Mouse (Mus musculus) hindbrain, embryonic 12.5 days (tissue): ENCODE data around the gene Mocs1. TPM values are rescaled to one million over a fixed set of nuclear protein-coding genes. Genes with fewer than 3 reads are reported as not detected.
A peak's percentile ranks its signal among the peaks of the same experiment; 100 is the strongest.

Source experiments
- ATAC-seq: fragments of 200-750 bp; cut with Nextera tagmentation; 2 replicates; pipeline ENCODE4 v1.8.0; 2017; ENCODE audit warnings: moderate TSS enrichment; ENCODE audit not compliant: low FRiP score
- H3K27ac ChIP-seq: fragments of 300-500 bp; sonication (generic); 2 replicates; pipeline ENCODE4 v1.5.1; 2016; ENCODE audit warnings: mild to moderate bottlenecking
- H3K27me3 ChIP-seq: fragments of 300-500 bp; sonication (generic); 2 replicates; pipeline ENCODE4 v1.6.1; 2016; ENCODE audit warnings: mild to moderate bottlenecking
- H3K36me3 ChIP-seq: fragments of 300-500 bp; sonication (generic); 2 replicates; pipeline ENCODE4 v1.6.1; 2016; ENCODE audit warnings: mild to moderate bottlenecking
- H3K4me1 ChIP-seq: fragments of 300-500 bp; sonication (generic); 2 replicates; pipeline ENCODE4 v1.6.1; 2016
- H3K4me2 ChIP-seq: fragments of 300-500 bp; sonication (generic); replicated peaks from 2 replicates; pipeline ENCODE4 v1.6.1; 2016; ENCODE audit warnings: mild to moderate bottlenecking
- H3K4me3 ChIP-seq: fragments of 300-500 bp; sonication (generic); 2 replicates; pipeline ENCODE4 v1.5.1; 2016; ENCODE audit warnings: mild to moderate bottlenecking
- H3K9ac ChIP-seq: fragments of 300-500 bp; sonication (generic); 2 replicates; pipeline ENCODE4 v1.6.1; 2016; ENCODE audit warnings: mild to moderate bottlenecking, moderate library complexity
- H3K9me3 ChIP-seq: fragments of 300-500 bp; sonication (generic); replicated peaks from 2 replicates; pipeline ENCODE4 v1.6.1; 2016; ENCODE audit warnings: mild to moderate bottlenecking
- WGBS: fragments of 180-500 bp; shearing (Covaris S2); methylation state at CpG from one replicate; pipeline ENCODE4 v1.1.7; 2016; 5-methylcytosine and 5-hydroxymethylcytosine counted together
- polyA plus RNA-seq: library from polyadenylated mRNA; unstranded; fragments of >200 nt; fragmentation: Nextera tagmentation; extraction: Ambion mirVana; gene quantifications from 2 replicates; pipeline ENCODE4 v1.2.1, GENCODE M21; 2016

The Mocs1 gene
- polyA plus RNA-seq, 1 experiment from 2014 or later: 5.0 TPM

- no peaks in the 10 kb centered on the region for H3K27me3 ChIP-seq
Observed at GRCm38 (mm10) chr17:49419813-49420212, 8.3 kb upstream of the Mocs1 start.

GRCm38 (mm10) chr17:49422286-49423066 is 5.7 kb upstream of the Mocs1 start:
- no peak overlapping the region for H3K4me3 ChIP-seq
- no peaks in the 10 kb centered on the region for H3K9me3 ChIP-seq
- H3K4me1 ChIP-seq: no peaks in the 10 kb centered on the region
- H3K27ac ChIP-seq: no peak overlapping the region
- no peaks in the 10 kb centered on the region for H3K27me3 ChIP-seq
- WGBS: 83% methylated on average over 3 of the region's 3 CpGs
- H3K36me3 ChIP-seq: no peaks in the 10 kb centered on the region
- no peak overlapping the region for H3K9ac ChIP-seq
- ATAC-seq: no peak
- H3K4me2 ChIP-seq: no peak overlapping the region

More at GRCm38 (mm10) chr17:49419813-49420212, 8.3 kb upstream of the Mocs1 start:
- H3K36me3 ChIP-seq: no peaks in the 10 kb centered on the region
- H3K9ac ChIP-seq: no peak overlapping the region
- H3K27ac ChIP-seq: no peak overlapping the region
- no peaks in the 10 kb centered on the region for H3K9me3 ChIP-seq
- H3K4me3 ChIP-seq: no peak overlapping the region
- 65% methylated on average over 6 of the region's 6 CpGs for WGBS
- ATAC-seq: no peak
- no peak overlapping the region for H3K4me2 ChIP-seq
- H3K4me1 ChIP-seq: no peaks in the 10 kb centered on the region

DNA sequence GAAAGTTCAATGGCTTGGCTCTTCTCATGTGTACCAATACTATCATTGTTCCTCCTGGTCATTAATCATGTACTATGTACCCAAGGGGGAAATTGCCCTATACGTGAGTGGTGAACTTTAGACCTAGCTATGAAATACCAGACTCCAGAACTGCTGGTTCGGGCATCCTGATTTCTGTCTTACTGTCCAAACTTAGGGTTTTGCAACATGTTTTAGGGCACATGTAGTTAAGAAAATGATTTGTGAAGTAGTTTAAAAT is 5.2 kb upstream of the Mocs1 start:
- H3K4me1 ChIP-seq: no peaks in the 10 kb centered on the region
- no peak overlapping the region for H3K4me3 ChIP-seq
- H3K4me2 ChIP-seq: no peak overlapping the region
- H3K9ac ChIP-seq: no peak overlapping the region
- no peak for ATAC-seq
- WGBS: 82% methylated on average over 2 of the region's 2 CpGs
- H3K27ac ChIP-seq: no peak overlapping the region
- H3K9me3 ChIP-seq: no peaks in the 10 kb centered on the region
- no peaks in the 10 kb centered on the region for H3K36me3 ChIP-seq
- H3K27me3 ChIP-seq: no peaks in the 10 kb centered on the region

- Histone ChIP-seq H3K4me3 (no peak overlapping the region), H3K4me1 (peaks cover 5% of the 10 kb centered on the region), H3K27me3 (no peaks in the 10 kb centered on the region), H3K4me2 (no peak overlapping the region), H3K36me3 (no peaks in the 10 kb centered on the region), H3K9me3 (no peaks in the 10 kb centered on the region), H3K9ac (no peak overlapping the region), H3K27ac (no peak overlapping the region)
- WGBS: 94% methylated on average over 3 of the region's 3 CpGs
- no peak for ATAC-seq
Observed at GRCm38 (mm10) chr17:49423872-49424271, 4.3 kb upstream of the Mocs1 start.

DNA sequence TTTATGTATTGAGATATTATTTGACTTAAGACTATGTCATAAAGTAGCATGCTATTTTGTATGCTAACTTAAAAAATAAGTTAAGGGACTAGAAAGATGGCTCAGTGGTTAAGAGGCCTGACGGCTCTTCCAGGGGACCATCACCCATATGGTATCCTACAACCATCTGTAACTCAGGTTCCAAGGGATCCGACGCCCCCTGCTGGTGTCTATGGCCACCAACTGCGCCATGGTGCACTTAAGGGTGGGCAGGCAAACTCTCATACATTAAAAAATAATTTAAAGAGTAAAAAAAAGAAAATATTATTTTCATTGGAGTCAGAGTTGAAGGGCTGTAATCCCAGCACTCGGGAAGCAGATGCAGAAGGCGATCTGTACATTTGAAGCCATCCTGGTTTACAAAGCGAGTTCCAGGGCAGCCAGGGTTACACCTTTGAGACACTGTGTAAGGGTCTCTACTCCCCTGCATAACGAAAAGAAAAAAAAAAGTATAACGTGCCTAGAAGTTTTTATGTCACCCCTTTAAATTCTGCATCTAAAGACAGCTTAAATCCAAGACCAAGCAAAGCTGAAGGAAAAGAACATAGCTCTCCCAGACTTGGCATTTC is 427 bp upstream of the Mocs1 start:
- Histone ChIP-seq H3K36me3 (no peaks in the 10 kb centered on the region), H3K9me3 (no peaks in the 10 kb centered on the region), H3K9ac (no peak overlapping the region), H3K4me2 (peak overlapping the region; percentile 82), H3K4me3 (peak overlapping the region; percentile 70), H3K4me1 (peaks cover 21% of the 10 kb centered on the region), H3K27me3 (no peaks in the 10 kb centered on the region), H3K27ac (no peak overlapping the region)
- WGBS: 18% methylated on average over 9 of the region's 9 CpGs
- ATAC-seq: peak; percentile 38

- Histone ChIP-seq H3K4me3 (peak overlapping the region; percentile 70), H3K27ac (no peak overlapping the region), H3K4me1 (peaks cover 21% of the 10 kb centered on the region), H3K9ac (peak overlapping the region; percentile 82), H3K9me3 (no peaks in the 10 kb centered on the region), H3K36me3 (0 out of 2 replicates have a peak, but pooled peaks cover 3% of the 10 kb centered on the region), H3K4me2 (peak overlapping the region; percentile 82), H3K27me3 (no peaks in the 10 kb centered on the region)
- WGBS: 66% methylated on average over 13 of the region's 13 CpGs
- no peak for ATAC-seq
Observed at GRCm38 (mm10) chr17:49428751-49429415, 721 bp downstream of the Mocs1 start.

DNA sequence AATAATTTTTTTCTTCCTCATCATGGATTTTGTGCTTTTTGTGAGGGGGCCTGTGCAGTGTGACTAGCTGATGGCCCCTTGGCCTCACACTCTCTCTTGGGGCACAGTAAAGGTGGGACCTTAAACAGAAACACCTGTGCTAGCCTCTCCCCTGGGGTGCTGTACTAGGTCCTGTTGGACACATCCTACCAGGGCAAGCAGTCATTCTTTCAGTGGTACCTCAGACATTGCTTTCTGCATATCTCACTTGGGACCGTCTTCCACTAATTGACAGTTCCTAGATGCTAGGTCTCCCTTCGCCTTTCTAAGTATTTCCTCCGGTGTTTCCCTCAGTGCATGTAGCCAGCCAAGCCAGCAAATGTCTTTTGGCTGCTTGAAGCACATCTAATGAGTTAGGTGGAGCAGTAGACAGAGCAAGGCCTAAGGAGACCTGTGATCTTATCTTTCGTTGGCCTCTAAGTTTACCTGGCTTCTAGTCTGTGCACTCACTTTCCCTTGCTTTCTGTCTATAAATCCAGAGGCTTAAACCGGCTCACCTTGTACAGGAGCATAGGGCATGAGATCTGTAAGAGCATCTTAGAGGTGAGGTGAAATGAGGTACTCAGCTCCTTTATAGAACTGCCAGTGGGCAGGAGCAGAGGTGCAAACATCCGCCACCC is 1.4 kb downstream of the Mocs1 start:
- Histone ChIP-seq H3K4me3 (no peak overlapping the region), H3K9ac (no peak overlapping the region), H3K36me3 (peaks cover 6% of the 10 kb centered on the region), H3K4me2 (peak overlapping the region; percentile 82), H3K9me3 (no peaks in the 10 kb centered on the region), H3K4me1 (peaks cover 21% of the 10 kb centered on the region), H3K27me3 (no peaks in the 10 kb centered on the region), H3K27ac (no peak overlapping the region)
- no peak for ATAC-seq
- WGBS: 94% methylated on average over 6 of the region's 6 CpGs

DNA sequence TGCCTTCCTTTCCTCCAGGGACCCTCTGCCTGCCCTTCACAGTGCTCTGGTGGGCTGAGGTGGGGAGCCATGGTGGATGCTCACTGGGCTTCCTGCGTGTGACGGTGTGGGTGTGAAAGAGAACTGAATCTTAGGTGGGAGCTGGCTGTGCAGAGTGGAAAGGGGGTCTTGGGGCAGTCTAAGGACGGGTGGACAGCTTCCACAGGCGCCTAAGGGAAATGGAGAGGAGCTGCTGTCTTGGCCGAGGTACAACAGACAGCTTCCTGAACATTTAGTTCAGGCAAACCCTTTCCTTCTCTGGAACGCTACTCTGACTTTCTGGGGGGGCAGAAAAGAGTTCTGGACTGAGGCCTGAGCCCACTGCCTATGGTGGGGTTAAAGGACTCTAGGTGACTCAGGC is 2.0 kb downstream of the Mocs1 start:
- no peak for ATAC-seq
- Histone ChIP-seq H3K9ac (no peak overlapping the region), H3K4me1 (peaks cover 21% of the 10 kb centered on the region), H3K36me3 (peaks cover 12% of the 10 kb centered on the region), H3K9me3 (no peaks in the 10 kb centered on the region), H3K27me3 (no peaks in the 10 kb centered on the region), H3K4me3 (no peak overlapping the region), H3K4me2 (no peak overlapping the region), H3K27ac (no peak overlapping the region)
- 84% methylated on average over 6 of the region's 6 CpGs for WGBS

- no peak overlapping the region for H3K9ac ChIP-seq
- peaks cover 21% of the 10 kb centered on the region for H3K4me1 ChIP-seq
- WGBS: 94% methylated on average over 6 of the region's 6 CpGs
Observed at GRCm38 (mm10) chr17:49431176-49431575, 3.0 kb downstream of the Mocs1 start.

DNA sequence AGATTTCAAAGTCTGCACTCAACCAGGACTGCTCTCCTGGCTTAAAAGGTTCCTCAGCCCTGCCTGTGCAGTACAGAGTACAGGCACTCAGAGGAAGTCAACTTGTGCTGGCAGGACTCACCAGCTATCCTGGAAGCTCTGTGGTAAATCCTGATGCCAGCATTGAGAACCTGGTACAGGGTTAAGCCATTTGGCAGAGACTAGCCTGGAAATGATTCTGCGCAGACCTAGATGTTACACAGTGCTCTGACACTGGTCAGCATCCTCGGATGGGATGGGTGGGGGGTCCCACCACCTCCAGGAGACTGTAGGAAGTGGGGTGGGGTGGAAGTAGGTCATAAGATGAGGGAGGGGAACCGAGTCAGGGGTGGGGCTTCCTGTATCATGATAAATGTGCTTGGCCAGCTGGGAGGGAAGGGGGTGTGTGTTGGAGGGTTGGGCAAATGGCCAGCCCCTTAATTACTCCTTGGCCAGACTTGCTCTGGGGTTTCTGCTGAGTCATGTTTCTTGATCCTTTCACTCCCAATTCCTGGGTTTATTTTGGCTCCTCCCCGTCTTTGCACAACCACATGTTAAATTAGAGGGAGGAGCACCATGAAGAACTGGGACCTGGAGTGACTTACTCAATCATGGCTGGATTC is 4.0 kb downstream of the Mocs1 start:
- Histone ChIP-seq H3K27me3 (no peaks in the 10 kb centered on the region), H3K9ac (no peak overlapping the region), H3K4me3 (no peak overlapping the region), H3K4me1 (peaks cover 21% of the 10 kb centered on the region), H3K4me2 (no peak overlapping the region), H3K9me3 (no peaks in the 10 kb centered on the region), H3K36me3 (peaks cover 21% of the 10 kb centered on the region), H3K27ac (no peak overlapping the region)
- 80% methylated on average over 4 of the region's 4 CpGs for WGBS
- no peak for ATAC-seq

More at GRCm38 (mm10) chr17:49431176-49431575, 3.0 kb downstream of the Mocs1 start:
- Histone ChIP-seq H3K9me3 (no peaks in the 10 kb centered on the region), H3K4me3 (no peak overlapping the region), H3K27ac (no peak overlapping the region), H3K27me3 (no peaks in the 10 kb centered on the region), H3K36me3 (peaks cover 21% of the 10 kb centered on the region), H3K4me2 (no peak overlapping the region)
- ATAC-seq: no peak

DNA sequence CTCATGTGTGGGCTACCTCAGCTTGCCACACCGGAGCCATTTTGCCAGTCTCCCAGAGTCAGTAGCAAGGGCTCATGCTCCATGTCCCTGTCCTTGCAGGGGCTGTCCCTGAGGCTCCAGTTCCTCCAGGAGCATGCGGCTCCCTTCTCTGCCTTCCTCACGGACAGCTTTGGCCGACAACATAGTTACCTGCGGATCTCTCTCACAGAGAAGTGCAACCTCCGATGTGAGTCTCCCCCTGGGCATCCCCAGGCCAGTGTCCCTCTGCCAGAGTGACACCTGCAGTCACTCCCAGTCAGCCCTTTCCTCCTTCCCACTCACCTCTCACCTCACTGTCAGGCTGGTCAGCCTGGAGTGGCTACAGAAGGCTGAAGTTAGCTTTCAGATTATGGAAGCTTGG is 4.9 kb downstream of the Mocs1 start:
- Histone ChIP-seq H3K4me1 (peaks cover 21% of the 10 kb centered on the region), H3K27ac (no peak overlapping the region), H3K36me3 (peaks cover 21% of the 10 kb centered on the region), H3K4me3 (no peak overlapping the region), H3K4me2 (no peak overlapping the region), H3K9me3 (no peaks in the 10 kb centered on the region), H3K27me3 (no peaks in the 10 kb centered on the region), H3K9ac (no peak overlapping the region)
- no peak for ATAC-seq
- 98% methylated on average over 6 of the region's 6 CpGs for WGBS

- Histone ChIP-seq H3K4me3 (no peak overlapping the region), H3K9ac (no peak overlapping the region), H3K36me3 (peaks cover 21% of the 10 kb centered on the region), H3K27ac (no peak overlapping the region), H3K27me3 (no peaks in the 10 kb centered on the region), H3K4me1 (peaks cover 12% of the 10 kb centered on the region; the same call in 1 of the 2 replicates), H3K9me3 (no peaks in the 10 kb centered on the region), H3K4me2 (no peak overlapping the region)
- WGBS: 67% methylated on average over 6 of the region's 6 CpGs
- ATAC-seq: no peak
Observed at GRCm38 (mm10) chr17:49434236-49434635, 6.1 kb downstream of the Mocs1 start.
